Mouse (Mus musculus) heart, embryonic 13.5 days (tissue): ENCODE results near the gene Prr18. TPM values are rescaled to one million over a fixed set of nuclear protein-coding genes. Genes with fewer than 3 reads are reported as not detected.

Experiments used
- ATAC-seq: fragments of 200-750 bp; cut with Nextera tagmentation; 2 replicates; pipeline ENCODE4 v1.8.0; 2017; ENCODE audit warnings: moderate TSS enrichment; ENCODE audit not compliant: insufficient number of reproducible peaks, low FRiP score, low TSS enrichment; ENCODE audit errors: extremely low read depth
- H3K27ac ChIP-seq: fragments of 300-500 bp; sonication (generic); replicated peaks from 2 replicates; pipeline ENCODE4 v1.5.1; 2015; ENCODE audit warnings: moderate library complexity, mild to moderate bottlenecking, inconsistent platforms
- H3K27me3 ChIP-seq: fragments of 300-500 bp; sonication (generic); replicated peaks from 2 replicates; pipeline ENCODE4 v1.6.1; 2015; ENCODE audit warnings: mild to moderate bottlenecking, inconsistent platforms
- H3K36me3 ChIP-seq: fragments of 300-500 bp; sonication (generic); 2 replicates; pipeline ENCODE4 v1.6.1; 2015; ENCODE audit warnings: mild to moderate bottlenecking, inconsistent platforms
- H3K4me1 ChIP-seq: fragments of 300-500 bp; sonication (generic); 2 replicates; pipeline ENCODE4 v1.6.1; 2015; ENCODE audit warnings: inconsistent platforms
- H3K4me2 ChIP-seq: fragments of 300-500 bp; sonication (generic); 2 replicates; pipeline ENCODE4 v1.6.1; 2015; ENCODE audit warnings: inconsistent platforms, mild to moderate bottlenecking, moderate library complexity
- H3K4me3 ChIP-seq: fragments of 300-500 bp; sonication (generic); 2 replicates; pipeline ENCODE4 v1.5.1; 2015; ENCODE audit warnings: moderate library complexity, mild to moderate bottlenecking, inconsistent platforms
- H3K9ac ChIP-seq: fragments of 300-500 bp; sonication (generic); 2 replicates; pipeline ENCODE4 v1.6.1; 2015; ENCODE audit warnings: inconsistent platforms, mild to moderate bottlenecking, moderate library complexity
- H3K9me3 ChIP-seq: fragments of 300-500 bp; sonication (generic); 2 replicates; pipeline ENCODE4 v1.6.1; 2016; ENCODE audit warnings: inconsistent platforms
- whole genome bisulfite sequencing: fragments of 180-500 bp; shearing (Covaris S2); methylation state at CpG from one replicate; pipeline ENCODE4 v1.1.7; 2015; ENCODE audit warnings: mixed read lengths; 5-methylcytosine and 5-hydroxymethylcytosine counted together
- polyA plus RNA-seq: library from polyadenylated mRNA; unstranded; fragments of >200 nt; fragmentation: Nextera tagmentation; extraction: Ambion mirVana; gene quantifications from 2 replicates; pipeline ENCODE4 v1.2.1, GENCODE M21; 2015

Prr18 gene
- polyA plus RNA-seq, 1 experiment from 2014 or later: 0.13 TPM

DNA sequence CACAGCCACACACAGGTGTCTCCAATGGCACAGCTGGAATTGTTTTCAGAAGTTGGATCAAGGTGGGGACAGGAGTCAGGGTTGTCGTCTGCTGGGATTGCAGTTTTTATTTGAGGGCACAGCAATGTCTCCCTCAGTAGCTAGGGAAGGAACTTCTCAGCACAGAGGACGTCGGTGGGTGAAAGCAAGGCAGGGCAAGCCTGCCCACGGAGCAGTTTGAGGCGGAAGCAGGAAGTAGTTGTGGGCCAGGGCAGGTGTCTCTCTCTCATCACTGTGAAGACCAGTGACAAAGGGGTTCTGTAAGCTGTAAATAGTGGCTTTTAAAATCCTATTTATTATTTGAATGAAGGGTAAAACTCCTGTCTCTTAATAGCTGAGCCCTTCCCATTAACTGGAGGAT is 5.4 kb downstream of the Prr18 start:
- Histone ChIP-seq H3K27me3 (peaks cover 80% of the 10 kb centered on the region), H3K9ac (no peak overlapping the region), H3K9me3 (no peaks in the 10 kb centered on the region), H3K4me1 (peaks cover 24% of the 10 kb centered on the region), H3K27ac (no peak overlapping the region), H3K4me3 (no peak overlapping the region), H3K4me2 (no peak overlapping the region), H3K36me3 (no peaks in the 10 kb centered on the region)
- no peak for ATAC-seq
- WGBS: 41% methylated on average over 5 of the region's 5 CpGs

- H3K4me1 ChIP-seq: peaks cover 24% of the 10 kb centered on the region
- H3K9me3 ChIP-seq: no peaks in the 10 kb centered on the region
- H3K27ac ChIP-seq: no peak overlapping the region
- H3K4me3 ChIP-seq: no peak overlapping the region
- H3K27me3 ChIP-seq: peaks cover 75% of the 10 kb centered on the region
- H3K36me3 ChIP-seq: no peaks in the 10 kb centered on the region
- no peak overlapping the region for H3K4me2 ChIP-seq
- no peak for ATAC-seq
- no peak overlapping the region for H3K9ac ChIP-seq
- 69% methylated on average over 6 of the region's 6 CpGs for WGBS
Measured at GRCm38 (mm10) chr17:8343416-8343815, 6.2 kb downstream of the Prr18 start.

DNA sequence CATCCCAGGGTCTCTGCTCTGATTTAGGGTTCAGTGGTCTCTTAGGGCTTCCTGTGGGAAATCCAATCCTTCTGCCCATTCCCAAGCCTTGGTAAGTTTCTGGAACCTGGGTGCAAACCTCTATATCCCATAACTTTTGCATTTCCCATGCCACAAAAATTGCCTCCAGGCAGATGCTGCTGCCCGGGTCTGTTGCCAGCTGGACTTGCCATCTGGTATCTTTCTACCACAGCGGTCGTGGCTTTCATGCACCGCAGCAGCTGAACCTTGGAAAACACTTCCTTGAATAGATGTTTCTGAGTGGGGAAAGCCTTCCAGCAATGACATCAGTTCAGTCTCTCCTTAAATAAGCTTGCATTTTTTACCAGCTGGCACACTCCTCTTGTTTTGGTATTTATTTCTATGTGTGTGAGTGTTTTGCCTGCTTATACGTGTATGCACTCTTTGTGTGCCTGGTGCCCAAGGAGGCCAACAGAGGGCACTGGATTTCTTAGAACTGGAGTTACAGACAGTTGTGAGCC is 10.6 kb downstream of the Prr18 start:
- no peak for ATAC-seq
- 83% methylated on average over 5 of the region's 5 CpGs for WGBS
- Histone ChIP-seq H3K4me1 (no peaks in the 10 kb centered on the region), H3K9ac (no peak overlapping the region), H3K27me3 (peaks cover 34% of the 10 kb centered on the region), H3K4me2 (no peak overlapping the region), H3K27ac (no peak overlapping the region), H3K4me3 (no peak overlapping the region), H3K9me3 (no peaks in the 10 kb centered on the region), H3K36me3 (no peaks in the 10 kb centered on the region)

- Histone ChIP-seq H3K27ac (no peak overlapping the region), H3K36me3 (no peaks in the 10 kb centered on the region), H3K27me3 (peaks cover 24% of the 10 kb centered on the region), H3K4me3 (no peak overlapping the region), H3K9ac (no peak overlapping the region), H3K4me1 (no peaks in the 10 kb centered on the region), H3K4me2 (no peak overlapping the region), H3K9me3 (no peaks in the 10 kb centered on the region)
- ATAC-seq: no peak
- WGBS: 78% methylated on average over 4 of the region's 4 CpGs
Measured at GRCm38 (mm10) chr17:8348941-8349340, 11.7 kb downstream of the Prr18 start.

DNA sequence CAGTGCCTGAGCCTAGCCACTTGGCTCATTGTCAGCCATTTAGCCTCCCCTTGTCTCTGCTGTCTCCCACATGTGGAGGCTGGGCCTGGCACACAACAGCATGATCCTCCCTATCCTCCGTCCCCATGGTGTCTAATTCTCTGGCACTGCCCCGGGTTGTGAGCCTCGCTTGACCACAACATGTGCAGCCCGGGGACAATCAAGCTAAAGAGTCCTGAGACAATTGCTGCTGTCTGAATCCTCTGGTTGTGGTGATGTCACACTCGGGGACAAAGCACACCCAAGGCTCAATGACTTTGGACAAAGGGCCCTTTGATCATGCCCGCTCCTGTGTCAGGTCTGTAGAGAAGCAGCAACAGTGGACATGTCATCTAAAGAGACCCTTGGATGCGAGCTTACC is 13.8 kb downstream of the Prr18 start:
- Histone ChIP-seq H3K4me2 (no peak overlapping the region), H3K9ac (no peak overlapping the region), H3K36me3 (no peaks in the 10 kb centered on the region), H3K9me3 (peaks cover 5% of the 10 kb centered on the region; the same call in 1 of the 2 replicates), H3K27ac (no peak overlapping the region), H3K4me3 (no peak overlapping the region), H3K27me3 (peaks cover 8% of the 10 kb centered on the region; the same call in 1 of the 2 replicates), H3K4me1 (no peaks in the 10 kb centered on the region)
- no peak for ATAC-seq
- 75% methylated on average over 7 of the region's 7 CpGs for WGBS

- H3K9ac ChIP-seq: no peak within 1 kb of the TSS
- H3K4me3 ChIP-seq: no peak within 1 kb of the TSS
- no peak for ATAC-seq
- no peak within 1 kb of the TSS for H3K27ac ChIP-seq
- H3K9me3 ChIP-seq: peaks cover 5% of the 10 kb centered on the region; the same call in 1 of the 2 replicates
- peaks cover 13% of the 10 kb centered on the region; the same call in 1 of the 2 replicates for H3K27me3 ChIP-seq
- no peaks in the 10 kb centered on the region for H3K4me1 ChIP-seq
- no peaks in the 10 kb centered on the region for H3K36me3 ChIP-seq
- 81% methylated on average over 6 of the region's 6 CpGs for WGBS
- no peak within 1 kb of the TSS for H3K4me2 ChIP-seq
Measured at GRCm38 (mm10) chr17:8355692-8356091, 18.4 kb downstream of the Prr18 start, which contains the start of gene T2. TSS of gene T2 (plus strand) at chr17:8355992.

GRCm38 (mm10) chr17:8357498-8357897 is 20.2 kb downstream of the Prr18 start:
- Histone ChIP-seq H3K36me3 (no peaks in the 10 kb centered on the region), H3K27ac (no peak overlapping the region), H3K9ac (no peak overlapping the region), H3K4me2 (no peak overlapping the region), H3K4me3 (no peak overlapping the region), H3K27me3 (peaks cover 27% of the 10 kb centered on the region), H3K9me3 (peaks cover 5% of the 10 kb centered on the region; the same call in 1 of the 2 replicates), H3K4me1 (no peaks in the 10 kb centered on the region)
- ATAC-seq: no peak
- WGBS: 80% methylated on average over 6 of the region's 6 CpGs

GRCm38 (mm10) chr17:8360876-8361275 is 23.6 kb downstream of the Prr18 start:
- no peaks in the 10 kb centered on the region for H3K36me3 ChIP-seq
- no peak overlapping the region for H3K4me3 ChIP-seq
- H3K9ac ChIP-seq: no peak overlapping the region
- H3K27me3 ChIP-seq: peaks cover 47% of the 10 kb centered on the region
- no peaks in the 10 kb centered on the region for H3K9me3 ChIP-seq
- no peaks in the 10 kb centered on the region for H3K4me1 ChIP-seq
- no peak overlapping the region for H3K27ac ChIP-seq
- ATAC-seq: no peak
- H3K4me2 ChIP-seq: no peak overlapping the region
- 85% methylated on average over 5 of the region's 5 CpGs for WGBS

GRCm38 (mm10) chr17:8361281-8362103 is 24.2 kb downstream of the Prr18 start:
- no peak overlapping the region for H3K9ac ChIP-seq
- H3K9me3 ChIP-seq: no peaks in the 10 kb centered on the region
- H3K27ac ChIP-seq: no peak overlapping the region
- no peak overlapping the region for H3K4me3 ChIP-seq
- no peaks in the 10 kb centered on the region for H3K4me1 ChIP-seq
- peaks cover 53% of the 10 kb centered on the region for H3K27me3 ChIP-seq
- no peak overlapping the region for H3K4me2 ChIP-seq
- WGBS: 65% methylated on average over 10 of the region's 10 CpGs
- ATAC-seq: no peak
- H3K36me3 ChIP-seq: no peaks in the 10 kb centered on the region

GRCm38 (mm10) chr17:8367514-8368480 is 30.5 kb downstream of the Prr18 start:
- Histone ChIP-seq H3K4me2 (peak overlapping the region; percentile 49), H3K4me3 (no peak overlapping the region), H3K27me3 (peaks cover 44% of the 10 kb centered on the region), H3K9ac (peak overlapping the region; percentile 40; the same call in 1 of the 2 replicates), H3K4me1 (peaks cover 31% of the 10 kb centered on the region), H3K27ac (no peak overlapping the region), H3K36me3 (no peaks in the 10 kb centered on the region), H3K9me3 (no peaks in the 10 kb centered on the region)
- ATAC-seq: no peak
- 27% methylated on average over 20 of the region's 20 CpGs for WGBS

GRCm38 (mm10) chr17:8368570-8368969 is 31.3 kb downstream of the Prr18 start:
- Histone ChIP-seq H3K9me3 (no peaks in the 10 kb centered on the region), H3K4me1 (peaks cover 31% of the 10 kb centered on the region), H3K4me3 (no peak overlapping the region), H3K27me3 (peaks cover 41% of the 10 kb centered on the region), H3K36me3 (no peaks in the 10 kb centered on the region), H3K4me2 (no peak overlapping the region), H3K9ac (no peak overlapping the region), H3K27ac (no peak overlapping the region)
- WGBS: 18% methylated on average over 8 of the region's 8 CpGs
- no peak for ATAC-seq
